Mouse (Mus musculus) neutrophil, adult 5-6 weeks (primary cell): ENCODE data around the gene Napb. TPM values are rescaled to one million over a fixed set of nuclear protein-coding genes. Genes with fewer than 3 reads are reported as not detected.

Experiments used
- ATAC-seq: fragments of 151-379, 151-347 bp; 2 replicates; pipeline ENCODE4 v1.8.0; 2017; ENCODE audit warnings: mild to moderate bottlenecking, moderate TSS enrichment; ENCODE audit not compliant: insufficient number of reproducible peaks, poor library complexity, low FRiP score, severe bottlenecking; ENCODE audit errors: extremely low read depth
- total RNA-seq: library from RNA; stranded (forward); fragments of 200-1000 nt; gene quantifications from 2 replicates; pipeline ENCODE4 v1.2.3, GENCODE M21; 2017

Gene Napb
- total RNA-seq, 1 experiment from 2014 or later = 0.12 TPM

DNA sequence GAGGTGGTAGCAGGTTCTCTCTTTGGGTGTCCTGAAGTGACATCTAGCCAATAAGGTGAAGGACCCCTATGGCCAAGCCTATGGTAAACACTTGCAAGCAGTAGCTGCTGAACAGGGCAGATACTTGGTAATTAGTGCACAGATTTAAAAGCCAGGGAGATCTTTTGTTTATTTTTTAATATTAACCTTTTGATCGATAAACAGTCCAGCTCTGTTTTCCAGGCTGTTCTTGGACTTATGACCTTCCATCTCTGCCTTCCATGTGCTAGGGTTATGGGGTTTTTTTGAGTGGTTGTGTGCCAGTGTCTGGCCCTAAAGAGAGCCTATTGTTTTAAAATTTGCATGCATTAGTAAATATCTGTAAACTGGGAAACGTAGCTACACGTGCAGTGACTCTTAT is 42.0 kb downstream of the Napb start:
- ATAC-seq = no peak

DNA sequence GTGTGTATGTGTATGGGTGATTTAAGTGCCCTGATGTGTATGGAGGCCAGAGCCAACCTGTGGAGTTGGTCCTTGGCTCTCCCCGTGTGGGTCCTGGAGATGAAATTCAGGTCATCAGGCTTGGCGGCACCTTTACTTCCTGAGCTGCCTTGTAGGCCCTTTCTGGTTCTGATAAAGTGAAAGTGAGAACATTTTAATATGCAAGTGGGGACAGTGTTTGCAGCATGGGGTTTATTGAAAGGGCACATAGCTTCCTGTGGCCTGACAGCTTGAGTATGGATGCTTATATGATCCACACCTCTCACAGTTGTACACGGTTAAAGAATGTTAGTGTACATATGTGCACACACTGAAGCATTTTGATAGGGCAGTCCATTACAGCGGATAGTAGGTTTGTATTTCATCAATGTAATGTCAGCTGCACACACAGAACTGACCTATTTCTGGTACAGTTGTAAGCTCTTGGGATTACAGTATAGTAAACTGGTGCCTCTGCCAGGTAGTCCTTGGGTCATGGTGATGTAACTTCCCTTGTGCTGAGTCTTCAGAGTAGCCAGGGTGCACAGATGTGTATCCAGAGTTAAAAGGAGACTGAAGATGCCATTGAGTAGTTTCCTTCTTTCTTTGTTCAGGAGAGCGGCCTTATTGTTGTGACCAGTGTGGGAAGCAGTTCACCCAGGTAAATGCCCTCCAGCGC is 42.7 kb downstream of the Napb start:
- no peak for ATAC-seq

DNA sequence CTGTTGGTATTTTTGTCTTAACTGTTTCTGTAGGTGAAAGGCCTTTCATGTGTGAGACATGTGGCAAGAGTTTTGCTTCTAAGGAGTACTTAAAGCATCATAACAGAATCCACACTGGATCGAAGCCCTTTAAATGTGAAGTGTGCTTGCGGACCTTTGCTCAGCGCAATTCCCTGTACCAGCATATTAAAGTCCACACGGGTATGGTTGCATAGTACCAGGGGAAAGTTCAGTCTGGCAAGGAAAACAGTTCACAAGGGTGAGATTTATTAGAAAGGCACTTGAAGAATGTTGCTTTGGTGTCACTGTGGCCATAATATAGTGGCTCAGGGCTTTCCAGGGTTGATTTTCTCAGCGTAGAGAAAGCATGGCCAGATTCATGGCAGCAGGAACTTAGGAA is 44.3 kb downstream of the Napb start:
- ATAC-seq = no peak

DNA sequence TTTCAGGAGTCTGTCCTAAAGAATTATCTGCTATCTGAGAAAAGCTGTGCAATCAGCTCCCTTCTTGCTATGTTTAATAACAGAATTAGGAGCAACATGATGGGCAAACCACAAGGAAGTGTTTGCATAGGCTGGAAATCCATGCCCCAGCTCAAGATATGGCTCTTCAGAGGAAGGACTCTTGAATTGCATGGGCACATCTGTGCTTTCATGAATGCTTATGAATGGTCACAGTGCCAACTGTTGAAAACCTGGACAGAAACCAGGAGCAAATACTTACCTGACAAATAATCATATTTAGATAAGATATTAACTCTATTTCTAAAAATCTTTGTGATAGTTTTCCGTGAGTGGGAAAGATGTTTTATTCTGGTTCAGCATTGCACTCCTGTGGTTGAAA is 45.4 kb downstream of the Napb start:
- ATAC-seq = no peak

DNA sequence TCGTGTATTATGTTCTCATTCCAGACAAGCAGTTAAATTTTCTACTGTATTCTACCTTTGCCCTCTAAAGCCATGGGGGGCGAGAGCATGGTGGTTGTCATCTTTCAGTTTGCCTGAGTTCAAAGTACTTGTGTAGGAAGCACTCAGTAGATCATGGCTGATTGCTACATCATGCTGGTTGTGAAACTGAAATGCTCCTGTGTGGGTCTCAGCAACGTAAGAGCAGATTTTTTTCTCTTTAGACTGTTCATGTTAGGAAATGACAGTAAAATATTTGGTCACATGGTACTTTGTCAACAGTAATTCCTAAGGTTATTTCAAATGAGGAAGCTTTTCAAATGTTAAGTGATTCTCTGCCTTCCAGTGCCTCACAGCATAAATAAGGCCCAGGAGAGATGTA is 46.6 kb downstream of the Napb start:
- peak; percentile 25; the same call in 1 of the 2 replicates for ATAC-seq

DNA sequence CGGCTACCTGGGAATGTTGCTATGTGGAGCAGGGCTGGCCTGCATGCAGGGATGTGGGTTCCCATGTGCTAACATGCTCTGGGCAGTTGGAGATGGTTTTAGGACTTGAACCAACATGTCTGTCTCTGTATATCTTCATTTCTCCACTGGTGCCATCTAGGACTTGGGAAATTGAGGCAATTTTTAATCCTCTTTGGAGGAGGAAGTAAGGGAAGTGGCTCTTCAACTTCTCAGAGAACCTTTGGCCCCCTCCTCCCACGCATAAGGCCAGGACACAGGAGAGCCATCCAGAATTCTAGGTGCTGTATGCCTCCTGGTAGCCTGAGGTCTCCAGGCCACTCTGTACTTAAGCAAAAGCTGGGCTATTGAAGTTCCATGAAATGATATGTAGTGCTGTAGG is 47.3 kb downstream of the Napb start:
- no peak for ATAC-seq

DNA sequence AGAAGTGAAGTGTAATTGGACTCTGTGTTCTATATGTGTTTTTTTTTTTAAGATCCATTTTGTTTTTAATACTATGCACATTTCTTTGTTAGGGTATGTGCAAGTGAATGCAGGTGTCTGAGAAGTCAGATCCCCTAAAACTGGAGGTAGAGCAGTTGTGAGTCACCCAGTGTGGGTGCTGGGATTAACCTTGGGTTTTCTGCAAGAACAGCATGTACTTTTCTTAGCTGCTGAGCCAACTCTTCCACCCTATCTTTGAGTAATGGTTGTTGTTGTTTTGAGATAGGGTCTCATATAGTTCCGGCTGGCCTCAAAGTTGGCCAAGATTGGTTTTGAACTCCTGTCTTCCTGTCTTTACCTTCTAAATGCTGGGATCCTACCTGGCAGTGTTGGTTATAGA is 49.2 kb downstream of the Napb start:
- no peak for ATAC-seq

DNA sequence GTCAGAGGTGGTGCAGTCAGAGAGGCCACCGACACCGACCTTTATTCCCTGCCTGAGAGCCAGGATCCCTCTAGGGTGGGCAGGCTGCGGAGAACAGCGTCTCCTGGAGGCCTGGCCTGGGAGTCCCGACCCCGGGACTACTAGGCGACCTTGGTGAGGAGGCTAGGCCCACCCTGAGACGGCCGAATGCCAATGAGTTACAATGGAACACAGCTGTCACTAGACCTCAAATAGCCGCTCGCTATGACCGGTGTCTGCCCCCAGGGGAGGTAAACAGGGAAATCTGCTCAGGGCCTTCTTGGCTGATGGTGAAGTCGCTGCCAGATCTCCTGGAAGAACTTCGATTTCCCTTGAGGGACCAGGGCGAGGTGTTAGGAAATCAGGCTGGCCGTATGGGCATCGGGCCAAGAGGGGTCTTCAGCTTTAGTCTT is 50.8 kb downstream of the Napb start:
- peak; percentile 32 for ATAC-seq

DNA sequence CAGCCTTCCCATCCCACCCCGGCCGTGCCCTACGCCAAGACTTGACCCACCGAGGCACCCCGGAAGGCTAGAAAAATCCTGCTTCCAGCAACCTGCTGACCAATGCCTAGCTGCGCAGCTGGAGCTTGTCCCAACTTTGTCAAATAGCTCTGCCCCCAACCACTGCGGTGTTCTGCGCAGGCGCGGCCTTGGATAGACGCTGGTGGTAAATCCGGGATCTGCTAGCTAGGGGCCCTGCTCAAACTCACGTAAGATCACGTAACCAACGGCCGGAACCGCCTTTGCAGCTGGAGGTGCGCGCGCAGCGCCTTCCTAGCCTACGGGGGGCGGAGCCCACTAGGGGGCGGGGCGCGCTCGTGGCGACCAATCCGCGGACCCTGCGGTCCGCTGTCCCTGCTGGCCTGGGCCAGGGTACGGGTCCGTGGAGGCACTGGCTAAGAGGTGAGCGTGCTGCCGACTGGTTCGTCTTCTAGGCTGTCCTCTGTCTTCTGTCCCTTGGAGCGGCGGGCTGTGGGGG is 51.4 kb downstream of the Napb start, which contains the start of gene Gzf1:
TSS of gene Gzf1 (plus strand) at position 249 of the 517 bp plus-strand sequence.
- peak; percentile 89 for ATAC-seq

DNA sequence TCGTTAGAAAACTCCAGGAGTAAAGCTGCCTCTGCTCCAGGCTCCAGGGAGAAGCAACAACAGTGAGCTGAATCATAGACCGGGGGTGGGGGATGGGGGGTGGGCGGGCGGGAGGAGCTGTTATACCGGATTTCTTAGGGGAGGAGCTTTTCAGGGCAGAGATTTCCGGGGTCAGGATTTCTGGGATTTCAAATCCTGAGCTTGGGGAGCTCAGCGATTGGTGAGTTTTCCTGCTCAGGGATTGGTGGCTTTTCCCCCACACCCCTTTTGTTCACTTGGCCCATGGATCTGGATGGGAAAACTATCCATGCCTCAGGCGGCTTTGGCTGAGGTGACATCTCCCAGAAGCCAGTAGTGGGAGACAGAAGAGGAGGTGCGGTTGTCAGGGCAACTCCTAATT is 52.9 kb downstream of the Napb start:
- ATAC-seq = no peak

DNA sequence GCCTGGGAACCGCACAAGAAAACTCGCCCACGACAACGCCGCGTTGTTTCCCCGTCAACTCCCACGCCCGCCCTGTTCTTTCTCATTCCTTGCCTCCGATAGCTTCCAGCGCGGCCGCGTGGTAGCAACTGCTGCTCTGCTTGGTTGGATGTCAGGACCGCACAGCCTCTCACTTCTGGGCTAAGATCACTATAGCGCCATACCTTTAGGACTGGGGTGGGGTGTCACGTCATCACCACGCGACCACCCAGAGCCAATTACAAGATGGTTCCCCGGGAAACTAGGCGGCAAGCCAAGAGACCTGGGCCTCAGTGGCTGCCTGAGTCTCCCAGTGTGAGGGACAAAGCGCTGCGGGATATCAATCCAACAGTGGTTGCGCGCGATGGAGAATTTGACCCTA is 54.5 kb downstream of the Napb start:
- ATAC-seq = no peak

DNA sequence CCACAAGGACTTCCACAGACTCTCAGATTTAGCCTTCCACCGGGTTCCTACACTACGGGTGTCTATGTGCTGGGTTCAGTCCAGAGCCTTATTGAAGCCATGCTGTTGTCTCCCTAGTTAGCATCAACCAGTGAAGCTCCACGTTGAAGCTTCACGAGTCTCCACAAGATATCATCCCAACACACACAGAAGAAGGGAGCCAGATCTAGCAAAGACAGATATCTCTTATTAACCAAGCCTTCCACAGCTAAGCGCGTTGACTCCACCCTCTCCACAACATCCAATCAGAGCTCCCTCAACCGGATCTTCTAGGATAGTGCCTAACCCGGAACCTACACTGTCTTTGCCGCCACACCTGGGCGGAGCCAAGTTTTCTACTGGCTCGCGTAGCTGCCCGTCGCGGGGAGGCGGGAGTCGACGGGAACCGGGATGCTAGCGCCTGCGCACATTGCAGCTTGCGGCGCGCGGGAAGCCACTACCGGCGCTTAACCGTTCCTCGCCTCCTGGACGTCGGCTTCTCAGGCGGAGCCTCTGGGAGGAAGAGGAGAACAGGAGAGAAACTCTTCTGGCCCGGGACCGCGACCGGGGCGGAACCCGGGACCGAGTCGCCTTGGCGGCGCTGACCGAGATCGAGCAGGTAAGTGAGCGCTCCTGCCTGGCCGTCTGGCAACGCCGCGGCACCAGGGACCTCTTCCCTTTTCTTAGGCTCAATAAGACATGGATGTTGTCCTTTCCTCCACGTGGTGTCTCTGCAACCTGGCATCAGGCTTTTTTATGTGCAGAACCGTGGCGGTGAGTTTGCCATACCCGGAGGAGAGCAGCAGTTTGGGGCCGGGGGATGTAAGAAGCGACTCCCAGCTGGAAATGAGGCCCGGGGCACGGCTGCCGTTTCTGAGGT is 59.8 kb downstream of the Napb start, which contains the start of gene Nxt1:
TSS of gene Nxt1 (plus strand) at position 403 of the 898 bp plus-strand sequence.
- ATAC-seq = peak; percentile 99

DNA sequence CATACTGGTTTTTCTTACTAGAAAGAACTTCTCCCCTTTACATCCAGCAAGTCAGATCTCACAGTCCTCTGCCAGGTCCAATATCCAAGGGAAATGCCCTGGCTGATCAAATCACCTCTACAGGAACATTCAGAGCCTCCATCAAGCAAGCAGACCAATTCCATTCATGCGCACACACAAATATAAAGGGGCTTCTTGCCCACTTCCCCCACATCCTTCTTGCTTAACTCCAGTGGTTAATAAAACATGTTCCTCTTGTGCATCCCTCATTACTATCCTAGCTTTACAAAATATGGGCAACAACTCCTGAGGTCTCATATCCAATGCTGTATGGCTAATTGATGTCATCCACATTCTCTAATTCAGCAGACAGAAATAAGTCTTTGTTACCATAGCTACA is 68.8 kb downstream of the Napb start:
- no peak for ATAC-seq

DNA sequence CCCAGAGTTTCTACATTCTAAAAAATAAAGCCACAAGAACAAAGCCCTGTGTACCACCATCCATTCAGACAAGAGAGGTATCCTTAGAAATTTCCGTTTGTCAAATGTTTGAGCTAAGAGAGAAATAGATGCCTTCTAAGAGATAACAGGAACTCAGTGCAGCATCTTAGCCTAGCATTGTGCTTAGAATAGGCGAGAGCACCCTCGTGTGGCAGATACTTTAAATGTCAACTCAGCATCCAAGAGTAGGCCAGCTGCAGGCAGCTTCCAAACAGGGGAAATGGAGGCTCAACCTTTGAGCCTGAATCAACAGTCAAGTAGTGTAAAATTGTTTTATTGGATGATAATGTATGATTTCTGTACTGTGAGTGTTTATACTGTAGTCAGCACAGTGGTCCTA is 77.3 kb downstream of the Napb start:
- peak; percentile 98 for ATAC-seq

DNA sequence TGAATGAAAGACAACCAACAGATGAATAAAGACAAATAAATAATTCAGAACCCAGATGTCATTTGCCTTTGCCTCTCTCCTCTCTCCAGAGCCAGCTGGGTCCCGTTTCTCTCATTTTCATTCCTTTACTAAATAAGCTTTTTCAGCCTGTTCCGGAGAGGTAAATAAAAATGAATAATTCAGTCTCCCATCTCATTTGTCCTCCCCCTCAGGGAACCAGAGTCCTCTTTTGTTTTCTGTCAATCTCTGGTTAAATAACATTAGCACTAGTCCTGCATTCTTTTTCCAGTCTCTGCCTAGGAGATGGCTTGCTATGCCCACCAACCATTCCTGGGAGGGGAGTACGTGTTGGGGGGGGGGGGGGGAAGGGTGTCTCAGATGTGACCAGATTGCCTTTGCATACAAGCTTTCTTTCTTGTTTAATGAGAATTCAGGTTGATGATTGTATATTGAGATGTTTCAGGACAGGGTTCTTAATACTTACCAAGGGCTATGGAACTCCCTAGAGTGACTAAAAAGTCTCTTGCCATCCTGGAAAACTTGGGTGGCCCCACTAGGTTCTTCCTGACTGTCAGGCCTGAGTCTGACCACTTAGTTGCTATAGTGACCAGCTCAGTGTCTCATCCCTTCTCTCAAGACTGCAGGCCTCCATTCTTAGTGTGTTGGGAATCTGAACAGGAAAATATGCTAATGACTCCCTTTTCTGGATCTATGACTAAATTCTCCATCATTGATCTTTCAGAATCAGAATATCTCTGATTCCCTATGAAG is 81.5 kb downstream of the Napb start:
- ATAC-seq = no peak

DNA sequence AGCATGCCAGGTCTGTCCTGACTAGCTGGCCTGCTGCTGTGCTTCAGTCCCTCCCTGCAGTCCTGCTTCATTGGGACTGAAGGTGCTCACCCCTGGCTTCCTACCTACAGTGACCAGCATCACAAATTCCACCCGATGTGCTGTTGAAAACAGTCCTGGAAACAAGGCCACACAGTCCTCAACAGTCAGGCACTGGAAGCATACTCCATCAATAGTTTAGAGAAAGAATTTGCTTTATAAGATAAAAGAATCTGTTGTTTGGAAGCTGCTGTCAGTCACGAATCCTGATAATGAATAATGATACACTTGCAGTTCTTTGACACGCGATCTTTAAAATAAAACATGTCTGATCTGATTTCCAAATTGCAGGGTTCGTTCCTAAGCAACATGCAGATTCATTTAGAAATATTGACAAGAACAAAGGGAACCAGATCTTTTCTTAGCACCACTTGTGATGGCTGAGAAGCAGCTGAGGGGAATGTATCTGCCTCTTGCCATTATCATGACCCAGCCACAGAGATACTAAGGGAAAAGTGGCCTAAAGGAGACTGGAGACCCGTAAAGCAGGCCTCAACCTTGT is 87.8 kb downstream of the Napb start:
- no peak for ATAC-seq
